Mouse (Mus musculus) gastrocnemius, postnatal 36 days (tissue): ENCODE results near the gene Gas2l3. TPM values are rescaled to one million over a fixed set of nuclear protein-coding genes. Genes with fewer than 3 reads are reported as not detected.

Source experiments
- DNase-seq, 2 experiments: peaks; one replicate each; pipeline ENCODE4 v3.0.0; 2022
- intact Hi-C: fragments of 180-260 bp; cut with DNase I; formaldehyde crosslinking; loops from one replicate; pipeline ENCODE4 v1.15.1; 2025
- long read RNA-seq, 2 experiments: library from polyadenylated mRNA; stranded (forward); transcript quantifications; one replicate each; pipeline ENCODE4 v2.0.0; 2021
- total RNA-seq, 2 experiments: library from RNA; stranded (reverse); gene quantifications; 2 replicates each; pipeline ENCODE4 v1.2.3; 2021

The Gas2l3 gene
- 1 to 10 TPM; 2.4 to 2.8 TPM for total RNA-seq
- long read RNA-seq, experiment 1: 0 reads
- long read RNA-seq, experiment 2: 0 reads

- DNase-seq: peak; percentile 73 to 74
- intact Hi-C loops: no loop called here
Observed at GRCm38 (mm10) chr10:89443623-89444151, at the start of gene Gas2l3. Gene Gas2l3 (minus strand): TSS chr10:89443967.

- intact Hi-C loops: no loop called here
- no peak for DNase-seq
Observed at GRCm38 (mm10) chr10:89491321-89491720, 47.6 kb upstream of the Gas2l3 start.

DNA sequence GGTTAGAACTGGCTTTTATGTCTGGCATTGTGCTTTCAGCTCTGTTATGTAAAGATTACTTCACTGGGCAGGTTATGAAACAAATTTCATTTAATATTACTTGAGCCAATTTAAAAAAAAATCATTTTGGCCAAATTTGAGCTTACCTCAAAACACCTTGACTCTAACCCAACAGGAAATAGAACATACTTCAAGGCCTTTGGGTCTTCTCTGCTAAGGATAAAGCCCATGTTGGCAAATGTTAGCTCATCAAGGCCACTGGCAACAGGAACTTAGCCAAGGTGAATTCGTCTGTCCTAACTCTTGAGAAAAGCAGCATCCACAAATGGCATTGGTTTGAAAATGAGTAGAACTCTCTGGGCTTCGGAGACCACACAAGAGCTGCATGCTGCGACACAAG, 46.5 kb upstream of the Gas2l3 start:
- DNase-seq: no peak

GRCm38 (mm10) chr10:89489459-89489858, 45.7 kb upstream of the Gas2l3 start:
- DNase-seq: no peak
- intact Hi-C loops: no loop called here

More for the DNA sequence above, 46.5 kb upstream of the Gas2l3 start:
- intact Hi-C loops: no loop called here

GRCm38 (mm10) chr10:89486995-89487742, 43.4 kb upstream of the Gas2l3 start:
- intact Hi-C loops: no loop called here
- no peak for DNase-seq

- DNase-seq: no peak
- intact Hi-C loops: no loop called here
Observed at GRCm38 (mm10) chr10:89484907-89485306, 41.1 kb upstream of the Gas2l3 start.

DNA sequence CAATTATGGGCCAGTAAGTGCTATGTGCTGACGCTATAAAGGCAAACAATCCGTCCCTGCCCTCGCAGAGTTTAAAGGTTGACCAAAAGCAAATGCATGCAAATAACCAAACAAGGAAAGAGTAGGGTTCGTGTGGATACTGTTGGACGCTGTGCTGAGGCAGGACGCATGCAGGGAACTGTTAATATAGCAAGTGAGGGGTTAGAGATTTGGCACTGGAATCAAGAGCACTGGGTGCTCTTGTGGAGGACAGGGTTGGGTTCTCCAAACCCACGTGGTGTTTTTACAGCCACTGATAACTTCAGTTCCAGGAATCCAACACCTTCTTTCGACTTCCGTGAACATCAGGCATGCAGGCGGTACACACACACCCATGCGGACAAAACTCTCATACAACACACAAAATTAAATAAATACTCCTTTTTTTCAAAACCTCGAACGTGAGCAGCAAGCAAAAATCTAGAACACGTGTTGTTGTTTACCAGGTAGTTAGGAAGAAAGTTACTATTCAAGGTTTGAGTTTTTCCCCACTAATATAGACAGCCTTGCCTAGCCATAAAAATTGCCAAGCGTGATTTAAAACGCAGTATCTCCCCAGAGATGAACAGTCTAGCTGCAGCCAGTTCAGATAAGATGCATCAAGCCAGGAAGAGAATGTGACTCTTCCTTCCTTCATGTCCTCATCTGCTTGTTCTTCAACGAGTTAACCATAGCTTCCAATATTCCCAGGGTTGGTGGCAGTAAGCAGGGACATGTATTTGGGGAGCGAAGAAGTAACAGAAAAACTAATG, 40.2 kb upstream of the Gas2l3 start:
- no peak for DNase-seq
- intact Hi-C loops: no loop called here

- intact Hi-C loops: no loop called here
- DNase-seq: no peak
Observed at GRCm38 (mm10) chr10:89483113-89483512, 39.3 kb upstream of the Gas2l3 start.

GRCm38 (mm10) chr10:89482142-89482681, 38.4 kb upstream of the Gas2l3 start:
- no peak for DNase-seq
- intact Hi-C loops: no loop called here

DNA sequence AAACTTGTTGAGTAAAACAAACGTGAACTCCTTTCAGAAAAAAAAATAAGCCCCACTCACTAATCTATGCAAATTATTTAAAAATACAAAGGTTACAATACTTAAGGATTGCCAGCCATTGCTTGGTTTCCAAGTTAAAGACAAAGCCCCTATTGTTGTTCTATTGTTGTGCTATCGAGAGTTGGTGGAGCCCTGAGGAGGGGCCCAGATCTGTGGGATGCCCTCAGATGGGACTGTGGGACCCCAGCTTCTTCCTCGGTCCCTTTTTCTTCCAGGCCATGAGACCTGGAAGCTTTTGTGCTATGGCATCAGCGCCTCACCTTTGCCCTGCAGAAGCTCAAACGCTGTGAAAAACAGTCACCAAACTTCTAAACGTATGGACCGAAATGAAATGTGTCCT, 37.9 kb upstream of the Gas2l3 start:
- intact Hi-C loops: no loop called here
- no peak for DNase-seq

DNA sequence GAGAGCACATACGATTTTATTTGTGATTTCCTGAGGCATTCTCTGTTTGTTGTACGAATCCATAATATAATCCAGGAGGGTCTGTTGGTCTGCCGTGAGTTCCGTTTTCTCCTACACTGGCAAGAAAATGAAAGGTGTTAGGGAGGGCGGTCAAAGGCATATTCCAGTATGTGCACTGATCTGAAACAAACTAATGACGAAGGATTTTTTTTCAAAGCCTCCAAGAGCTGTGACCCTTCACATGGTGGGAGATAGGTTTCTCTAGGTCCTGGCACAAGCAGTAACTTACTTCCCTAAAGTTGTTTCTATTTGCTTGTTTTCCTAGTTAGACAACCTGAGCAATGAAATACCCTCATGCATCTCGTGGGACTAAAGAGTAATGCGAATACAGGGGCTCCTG, 35.0 kb upstream of the Gas2l3 start:
- intact Hi-C loops: no loop called here
- DNase-seq: no peak

GRCm38 (mm10) chr10:89470596-89471353, 27.0 kb upstream of the Gas2l3 start:
- no peak for DNase-seq
- intact Hi-C loops: no loop called here

GRCm38 (mm10) chr10:89464760-89465405, 21.1 kb upstream of the Gas2l3 start:
- DNase-seq: no peak
- intact Hi-C loops: loop anchor here (5.0 kb wide), 1 partner anchor 167 kb away; no protein-coding TSS in a partner anchor

- DNase-seq: no peak
- intact Hi-C loops: loop anchor here (5.0 kb wide), 1 partner anchor 169 kb away; no protein-coding TSS in a partner anchor
Observed at GRCm38 (mm10) chr10:89462890-89463289, 19.1 kb upstream of the Gas2l3 start.

DNA sequence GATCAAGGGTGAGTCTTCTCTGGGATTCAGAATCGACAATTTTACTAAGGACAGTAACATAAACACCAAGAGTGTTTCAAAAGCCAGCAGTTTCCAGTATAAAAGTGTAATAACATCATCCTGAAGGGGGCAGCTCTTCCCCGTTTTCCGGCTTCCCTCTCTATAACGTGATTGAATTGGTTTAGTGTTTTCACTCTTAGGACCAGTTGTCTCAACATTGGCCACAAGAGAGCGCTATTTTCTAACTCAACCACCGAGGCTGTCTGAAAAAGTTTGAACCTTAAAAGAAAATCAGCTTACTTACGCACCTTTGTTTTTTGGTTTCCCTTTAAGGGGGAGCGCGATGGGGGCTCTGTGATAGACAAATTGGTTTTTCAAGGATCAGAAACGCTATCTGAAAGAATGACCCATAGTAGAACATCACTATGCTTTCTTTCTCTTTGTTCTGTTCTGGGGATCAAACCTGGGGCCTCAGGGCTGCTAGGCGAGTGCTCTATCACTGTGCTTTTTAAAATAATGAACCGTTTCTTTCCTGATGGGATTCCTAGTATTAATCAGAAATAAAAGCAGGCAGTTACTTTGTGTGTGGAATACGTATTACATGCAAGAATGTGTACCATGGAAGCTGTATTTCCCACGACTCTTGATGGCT, 18.2 kb upstream of the Gas2l3 start:
- peak in 1 of 2 experiments; percentile 52 for DNase-seq

GRCm38 (mm10) chr10:89460972-89461371, 17.2 kb upstream of the Gas2l3 start:
- DNase-seq: no peak
- intact Hi-C loops: loop anchor here (5.0 kb wide), 1 partner anchor 171 kb away; no protein-coding TSS in a partner anchor

More for the DNA sequence above, 18.2 kb upstream of the Gas2l3 start:
- intact Hi-C loops: loop anchor here (5.0 kb wide), 1 partner anchor 170 kb away; no protein-coding TSS in a partner anchor

DNA sequence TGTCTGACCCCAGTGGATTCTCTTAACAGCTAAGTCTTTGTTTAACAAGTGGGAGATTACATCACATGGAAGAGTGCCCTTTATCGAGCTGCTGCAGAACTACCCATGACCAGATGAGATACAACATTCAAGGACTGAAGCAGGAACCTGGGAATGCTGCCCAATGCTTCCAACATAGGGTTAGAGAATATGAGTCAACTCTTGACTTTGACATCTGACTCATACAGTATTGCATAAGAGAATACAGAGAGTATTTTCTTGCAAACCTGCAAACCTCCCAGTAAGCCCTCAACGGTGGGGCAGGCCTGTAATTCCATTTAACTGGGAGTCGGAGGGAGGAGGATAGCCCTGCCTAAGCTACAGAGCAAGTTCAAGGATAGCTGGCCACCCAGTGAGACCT, 15.0 kb upstream of the Gas2l3 start:
- intact Hi-C loops: no loop called here
- no peak for DNase-seq

GRCm38 (mm10) chr10:89453794-89454193, 10.0 kb upstream of the Gas2l3 start:
- intact Hi-C loops: no loop called here
- no peak for DNase-seq

- intact Hi-C loops: no loop called here
- no peak for DNase-seq
Observed at GRCm38 (mm10) chr10:89453068-89453641, 9.4 kb upstream of the Gas2l3 start.
